Mouse (Mus musculus) left cerebral cortex, postnatal 36 days (tissue): ENCODE results near the gene Chdh. TPM values are rescaled to one million over a fixed set of nuclear protein-coding genes. Genes with fewer than 3 reads are reported as not detected.

Experiments
- DNase-seq, 2 experiments: peaks; one replicate each; pipeline ENCODE4 v3.0.0; 2021 to 2022; ENCODE audit warnings: low spot score in 2 of 2, mixed read lengths in 1 of 2
- intact Hi-C: fragments of 180-260 bp; cut with DNase I; formaldehyde crosslinking; loops from one replicate; pipeline ENCODE4 v1.15.1; 2025
- total RNA-seq, 2 experiments: library from RNA; stranded (reverse); gene quantifications; 2 replicates each; pipeline ENCODE4 v1.2.3; 2021

The Chdh gene
- 1 to 10 TPM; 1.9 to 2.0 TPM for total RNA-seq

- peak in 1 of 2 experiments; percentile 30 for DNase-seq
- intact Hi-C loops, result no loop called here
Observed at GRCm38 (mm10) chr14:30008733-30009575, at the start of gene Chdh, which contains the start of gene Il17rb. Chdh (plus strand) TSS chr14:30009023. Il17rb (minus strand) TSS chr14:30008896.

DNA sequence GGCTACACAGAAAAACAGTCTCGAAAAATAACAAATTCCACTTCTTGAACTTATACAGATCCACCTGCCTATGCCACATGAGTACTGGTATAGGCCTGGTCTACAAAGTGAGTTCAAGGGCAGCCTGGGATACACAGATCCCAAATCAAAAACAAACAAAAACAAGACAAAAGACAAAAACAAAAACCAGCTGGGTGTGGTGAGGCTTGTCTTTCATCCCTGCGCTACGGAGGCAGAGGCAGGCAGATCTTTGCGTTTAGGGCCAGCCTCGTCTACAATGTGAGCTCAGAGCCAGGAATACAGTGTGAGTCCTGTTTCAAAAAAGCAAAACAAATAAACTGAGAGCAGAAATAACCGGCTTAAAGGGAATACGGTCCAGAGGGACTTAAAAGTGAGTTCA, 41.2 kb upstream of the Chdh start:
- no peak for DNase-seq
- intact Hi-C loops, result no loop called here

GRCm38 (mm10) chr14:29968075-29968821, 40.6 kb upstream of the Chdh start, which contains the start of gene Selenok:
Selenok (plus strand) TSS chr14:29968308.
- DNase-seq, result peak; percentile 94 to 95
- intact Hi-C loops, result no loop called here

DNA sequence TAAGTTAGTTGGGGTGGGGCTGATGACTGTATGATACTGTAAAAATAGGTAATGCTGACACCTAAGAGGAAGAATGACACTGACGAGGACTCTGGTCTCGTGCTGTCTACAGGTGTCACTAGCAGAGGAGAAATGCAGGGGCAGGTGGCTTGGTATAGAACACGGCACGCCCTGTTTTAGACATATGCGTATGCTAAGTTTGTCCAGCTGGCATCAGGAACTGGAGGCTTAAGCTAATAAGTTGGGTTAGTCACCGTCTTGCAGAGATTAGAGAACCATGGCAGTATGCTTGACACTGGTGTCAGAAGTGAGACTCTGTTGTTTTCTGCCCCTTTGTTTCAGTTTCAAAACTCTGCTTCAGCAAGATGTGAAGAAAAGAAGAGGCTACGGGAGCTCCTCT, 37.4 kb upstream of the Chdh start:
- intact Hi-C loops, result no loop called here
- DNase-seq, result no peak

GRCm38 (mm10) chr14:29971993-29972392, 36.8 kb upstream of the Chdh start:
- intact Hi-C loops, result no loop called here
- no peak for DNase-seq

- intact Hi-C loops, result no loop called here
- no peak for DNase-seq
Observed at GRCm38 (mm10) chr14:29976927-29977326, 31.9 kb upstream of the Chdh start.

- DNase-seq, result peak; percentile 91 to 92
- intact Hi-C loops, result no loop called here
Observed at GRCm38 (mm10) chr14:29978254-29979204, 30.3 kb upstream of the Chdh start, which contains the start of gene Actr8. Actr8 (plus strand) TSS chr14:29978337.

DNA sequence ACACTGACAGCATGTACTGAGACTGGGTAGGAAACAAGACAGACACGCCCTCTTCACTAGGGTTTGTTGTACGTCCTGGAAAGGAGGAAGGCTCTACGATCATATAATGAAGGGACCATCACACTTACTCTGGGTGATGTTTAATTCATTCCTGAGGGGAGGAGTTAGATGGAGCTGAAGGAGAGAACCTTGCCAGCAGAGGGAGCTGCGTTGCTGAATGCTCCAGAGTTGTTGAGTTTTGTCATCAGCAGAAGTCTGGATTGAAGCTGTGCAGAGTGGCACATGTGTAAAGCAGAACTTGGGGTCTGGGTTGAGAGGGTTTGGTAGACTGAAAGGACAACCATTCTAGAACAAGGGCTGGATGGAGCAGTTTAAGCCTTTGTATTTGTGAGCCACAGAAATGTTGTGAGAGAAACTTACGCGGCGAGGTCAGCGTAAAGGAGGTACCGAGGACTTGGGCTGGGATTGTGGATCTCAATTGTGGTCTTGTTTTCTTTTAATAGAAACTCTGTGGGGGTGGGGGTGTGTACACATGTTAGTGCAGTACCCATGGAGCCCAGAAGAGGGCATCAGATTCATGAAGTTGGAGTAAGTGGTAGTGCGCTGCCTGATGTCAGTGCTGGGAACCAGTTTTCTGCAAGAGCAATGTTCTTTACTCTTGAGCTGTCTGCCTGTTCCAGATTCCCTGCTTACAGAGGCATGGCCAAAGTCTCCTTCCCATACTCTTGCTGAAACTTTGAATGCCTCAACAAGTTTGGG, 28.2 kb upstream of the Chdh start:
- DNase-seq, result no peak
- intact Hi-C loops, result no loop called here

DNA sequence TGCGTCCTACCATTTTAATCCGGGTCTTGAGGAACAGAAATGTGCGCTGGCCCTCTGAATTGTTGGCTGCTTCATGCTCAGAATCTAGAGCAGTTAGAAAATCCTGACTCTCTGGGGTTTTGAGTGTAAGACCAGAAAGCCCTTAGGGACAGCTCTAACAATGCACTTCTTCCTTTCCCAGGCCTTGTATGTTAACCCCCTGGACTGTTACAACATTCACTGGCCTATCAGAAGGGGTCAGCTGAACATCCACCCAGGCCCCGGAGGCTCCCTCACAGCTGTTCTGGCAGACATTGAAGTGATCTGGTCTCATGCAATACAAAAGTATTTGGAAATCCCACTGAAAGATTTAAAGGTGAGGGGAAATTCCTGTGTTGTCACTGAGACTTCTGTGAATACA, 22.7 kb upstream of the Chdh start:
- intact Hi-C loops, result no loop called here
- DNase-seq, result no peak

DNA sequence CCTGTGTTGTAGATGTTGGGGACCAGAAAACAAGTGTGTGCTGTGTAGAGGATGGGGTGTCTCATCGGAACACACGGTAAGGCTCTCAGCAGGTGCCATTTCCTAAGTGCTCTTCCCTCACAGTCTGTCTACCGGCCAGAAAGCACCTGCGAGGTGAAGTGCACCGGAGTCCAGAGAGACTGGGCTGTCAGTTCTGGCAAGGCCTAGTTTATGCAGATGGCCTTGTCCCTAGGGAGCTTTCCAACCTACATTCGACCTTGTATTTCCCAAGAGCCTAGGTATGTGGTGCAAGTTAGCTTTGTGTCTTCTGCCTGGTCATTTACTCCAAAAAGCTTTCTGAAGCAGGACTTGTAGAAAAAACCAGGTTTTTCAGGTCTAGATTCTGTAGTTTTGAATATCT, 21.5 kb upstream of the Chdh start:
- intact Hi-C loops, result no loop called here
- no peak for DNase-seq

- intact Hi-C loops, result no loop called here
- no peak for DNase-seq
Observed at GRCm38 (mm10) chr14:29987739-29988138, 21.1 kb upstream of the Chdh start.

DNA sequence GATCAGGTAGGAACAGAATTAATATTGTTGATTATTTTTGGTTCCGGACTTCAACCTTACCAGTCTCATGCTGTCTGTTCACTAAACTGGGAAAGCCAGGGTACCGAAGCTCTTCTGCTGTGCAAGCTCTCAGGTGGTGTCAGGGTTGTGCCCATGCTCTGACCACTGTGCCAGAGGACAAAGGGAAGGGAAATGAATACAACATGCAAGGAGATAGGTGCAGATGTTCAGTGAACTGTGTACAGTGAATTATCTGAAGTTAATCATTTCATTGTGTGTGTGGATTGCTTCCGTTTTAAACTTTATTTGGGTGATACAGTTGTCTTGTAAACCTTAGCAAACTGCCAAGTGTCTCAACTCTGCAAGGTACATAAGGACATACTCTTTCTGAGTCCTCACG, 20.5 kb upstream of the Chdh start:
- intact Hi-C loops, result no loop called here
- DNase-seq, result no peak

DNA sequence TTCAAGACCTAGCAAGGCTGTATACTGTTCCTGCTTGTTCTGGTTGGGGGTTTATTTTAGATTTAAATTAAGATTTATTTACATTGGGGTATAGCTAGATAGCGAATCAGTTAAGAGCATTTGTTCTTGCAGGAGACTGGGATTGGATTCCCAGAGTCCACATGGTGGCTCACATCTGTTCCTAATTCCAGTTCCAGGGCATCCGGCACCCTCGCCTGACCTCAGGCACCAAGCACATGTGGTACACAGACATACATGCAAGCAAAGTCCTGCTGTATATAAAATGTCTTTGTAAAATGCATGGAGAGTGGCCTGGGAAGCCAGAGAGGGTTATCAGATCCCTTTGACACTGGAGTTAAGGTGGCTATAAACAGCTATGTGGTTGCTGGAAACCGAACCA, 13.8 kb upstream of the Chdh start:
- intact Hi-C loops, result no loop called here

DNA sequence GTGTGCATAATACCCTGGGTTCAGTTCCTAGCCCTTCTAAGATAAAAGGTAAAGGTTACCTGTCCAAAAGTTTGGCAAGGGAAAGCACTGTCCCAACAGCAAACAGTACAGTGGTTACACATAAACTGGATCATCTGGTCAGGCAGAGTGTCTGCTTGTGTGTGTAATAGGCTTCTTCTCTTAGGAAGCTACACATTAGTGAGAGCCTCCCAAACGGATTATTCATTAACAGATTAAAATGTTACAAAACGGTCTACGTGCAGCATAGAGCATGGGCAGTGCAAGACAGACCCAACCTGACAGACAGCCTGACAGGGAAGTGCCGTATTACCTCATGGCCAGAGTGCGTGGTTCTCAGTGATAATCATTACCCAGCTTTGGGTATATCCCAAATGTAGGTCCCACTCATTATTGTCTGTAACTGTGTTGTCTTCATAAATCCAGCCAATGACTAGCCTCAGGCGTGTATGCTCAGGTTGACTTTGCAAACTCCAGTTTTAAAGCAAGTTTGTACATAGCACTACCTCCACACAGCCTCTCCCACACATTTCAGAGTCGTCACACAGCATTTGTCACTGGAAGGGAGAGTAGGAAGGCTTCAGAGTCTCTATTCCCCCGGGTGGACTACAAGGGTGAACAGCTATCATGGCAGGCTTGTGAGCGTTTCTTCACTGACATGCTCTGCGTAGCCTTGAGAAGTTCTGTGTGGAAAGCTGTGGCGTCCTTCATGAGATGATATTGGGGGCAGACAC, 12.6 kb upstream of the Chdh start:
- peak in 1 of 2 experiments; percentile 15 for DNase-seq

More for the DNA sequence above, 13.8 kb upstream of the Chdh start:
- no peak for DNase-seq

GRCm38 (mm10) chr14:29997345-29997744, 11.5 kb upstream of the Chdh start:
- no peak for DNase-seq
- intact Hi-C loops, result no loop called here

More for the DNA sequence above, 12.6 kb upstream of the Chdh start:
- intact Hi-C loops, result no loop called here

DNA sequence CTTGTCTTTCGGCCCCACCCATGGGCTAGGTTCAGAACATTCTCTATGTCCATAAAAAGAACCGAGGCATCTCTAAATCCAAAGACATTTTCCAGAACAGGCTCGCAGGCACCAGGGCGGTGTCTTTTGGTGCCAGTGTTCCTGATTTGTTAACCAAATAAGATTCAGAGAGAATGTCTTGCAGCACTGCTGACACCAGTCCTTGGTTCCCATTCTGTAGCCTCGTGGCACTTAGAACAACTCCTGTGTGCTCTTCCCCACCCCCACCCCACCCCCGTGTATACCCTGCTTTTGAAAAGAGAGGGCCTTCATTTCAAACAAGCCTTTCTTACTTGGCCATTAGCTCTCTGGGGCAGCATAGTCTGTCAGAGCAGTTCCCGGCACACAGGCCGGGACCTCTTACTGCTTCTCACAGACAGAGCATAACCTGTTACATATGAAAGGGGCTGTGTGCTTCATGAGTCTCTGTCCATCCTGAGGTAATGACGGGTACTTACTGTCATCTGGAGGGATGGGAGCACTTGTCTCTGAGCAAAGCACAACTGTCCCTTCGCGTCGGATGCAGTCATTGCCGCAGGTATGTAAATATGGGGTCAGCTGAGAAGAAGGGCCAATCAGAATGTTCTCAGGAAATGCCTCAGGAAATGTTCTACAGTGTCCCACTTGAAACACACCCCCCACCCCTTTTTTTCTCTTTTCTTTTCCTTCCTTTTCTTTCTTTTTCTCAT, 9.9 kb upstream of the Chdh start:
- intact Hi-C loops, result no loop called here
- DNase-seq, result peak in 1 of 2 experiments; percentile 34

DNA sequence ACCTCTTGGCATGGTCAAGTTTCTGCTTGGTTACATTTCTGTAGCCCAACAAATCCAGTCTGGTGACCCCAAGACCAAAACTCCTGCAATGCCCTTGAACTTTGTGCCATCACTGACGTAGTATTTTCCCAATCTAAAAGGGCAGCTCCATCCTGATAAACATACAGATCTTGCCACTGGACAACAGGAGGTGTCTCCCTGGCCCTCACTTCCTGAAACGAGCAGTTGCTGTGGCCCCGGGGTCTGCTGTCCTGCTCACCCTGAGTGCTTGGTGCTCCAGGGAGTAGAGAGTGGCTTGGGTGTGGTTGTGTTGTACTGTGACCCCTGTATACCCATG, 9.4 kb upstream of the Chdh start:
- DNase-seq, result no peak
- intact Hi-C loops, result no loop called here
